Mouse (Mus musculus): ENCODE measurements at regions not wholly inside any gene's neighbourhood (a gene's known extent, or its start where the extent isn't known, plus 50 kb on each side); places are given as distances from the start of the nearest gene placed in this dataset.

DNA sequence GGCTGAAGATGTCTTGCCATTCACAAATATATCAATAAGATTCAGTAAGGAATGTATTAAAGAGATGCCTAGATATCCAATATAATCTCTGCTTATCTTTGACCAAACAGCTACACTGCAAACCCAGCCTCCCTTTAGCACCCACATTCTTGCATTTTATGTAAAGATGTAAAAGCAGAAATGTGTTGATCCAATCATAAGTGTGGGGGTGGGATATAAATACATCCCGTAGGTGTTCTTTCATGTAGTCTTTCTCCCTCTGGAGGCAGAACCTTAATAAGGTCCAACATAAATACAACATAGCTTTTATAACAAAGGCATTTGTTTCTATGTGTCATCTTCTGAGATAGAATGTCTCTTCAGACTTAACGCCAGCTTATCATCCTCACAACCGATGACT is 637.1 kb upstream of the Flrt2 start:
- no peak for DNase-seq (ENCODE audit: low spot score in 2 of 2)

GRCm38 (mm10) chr12:95056926-95057325 is 635.1 kb upstream of the Flrt2 start:
- no peak for DNase-seq (ENCODE audit: low spot score in 2 of 2)

- no peak for DNase-seq (ENCODE audit: low spot score in 2 of 2)
These were observed 632.6 kb upstream of the Flrt2 start for GRCm38 (mm10) chr12:95059396-95059795.

DNA sequence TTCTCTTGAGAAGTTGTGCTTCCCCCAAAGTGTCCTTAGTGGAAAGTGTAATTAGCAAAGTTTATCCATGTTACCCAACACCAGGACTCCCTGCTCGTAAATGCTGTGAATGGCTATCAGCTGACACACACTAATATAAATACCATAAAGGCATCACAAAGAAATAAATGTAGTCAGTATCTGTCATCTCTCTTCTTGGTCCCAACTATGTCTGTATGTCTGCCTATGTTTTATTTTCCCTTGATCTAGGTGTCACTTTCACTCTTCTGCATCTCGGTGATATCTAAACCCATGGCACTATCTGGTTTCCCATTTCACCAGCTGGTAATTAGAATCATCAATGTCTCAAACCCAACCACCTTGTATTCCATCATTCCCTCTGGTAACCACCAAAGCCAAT is 619.7 kb upstream of the Flrt2 start:
- no peak for DNase-seq (ENCODE audit: low spot score in 2 of 2)

DNA sequence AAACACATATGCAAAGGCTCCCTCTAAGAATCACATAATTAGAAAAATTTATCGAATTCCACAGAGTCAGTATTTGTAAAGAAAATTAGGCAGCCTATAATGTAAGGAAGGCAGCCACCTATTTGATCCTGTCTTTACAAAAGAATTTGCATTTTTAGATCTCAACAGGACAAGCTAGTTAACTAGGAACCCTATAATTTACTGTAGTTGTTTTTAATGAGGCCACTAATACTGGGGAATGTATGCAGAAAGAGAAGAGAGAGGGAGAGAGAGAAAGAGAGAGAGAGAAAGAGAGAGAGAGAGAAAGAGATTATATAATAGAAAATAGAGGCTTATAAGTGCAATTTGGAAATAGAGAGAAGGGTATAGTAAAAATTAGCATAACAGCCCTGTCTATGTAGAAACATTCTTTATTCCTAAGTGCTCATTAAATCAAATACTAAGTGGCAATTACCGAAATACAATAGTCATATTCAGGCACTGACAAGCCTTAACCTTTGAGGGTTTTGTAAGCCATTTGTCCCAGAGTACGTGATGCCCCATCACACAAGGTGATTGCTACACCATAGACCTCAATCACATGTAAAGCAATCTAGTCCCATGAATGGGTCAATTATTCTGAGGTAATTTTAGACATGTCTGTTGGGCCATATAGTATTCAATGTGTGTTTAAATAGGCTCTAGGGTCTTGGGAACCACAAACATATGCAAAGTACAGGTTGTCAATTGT is 572.6 kb upstream of the Flrt2 start:
- DNase-seq (ENCODE audit: low spot score in 2 of 2): no peak

GRCm38 (mm10) chr12:95132804-95133203 is 559.2 kb upstream of the Flrt2 start:
- DNase-seq (ENCODE audit: low spot score in 2 of 2): no peak

DNA sequence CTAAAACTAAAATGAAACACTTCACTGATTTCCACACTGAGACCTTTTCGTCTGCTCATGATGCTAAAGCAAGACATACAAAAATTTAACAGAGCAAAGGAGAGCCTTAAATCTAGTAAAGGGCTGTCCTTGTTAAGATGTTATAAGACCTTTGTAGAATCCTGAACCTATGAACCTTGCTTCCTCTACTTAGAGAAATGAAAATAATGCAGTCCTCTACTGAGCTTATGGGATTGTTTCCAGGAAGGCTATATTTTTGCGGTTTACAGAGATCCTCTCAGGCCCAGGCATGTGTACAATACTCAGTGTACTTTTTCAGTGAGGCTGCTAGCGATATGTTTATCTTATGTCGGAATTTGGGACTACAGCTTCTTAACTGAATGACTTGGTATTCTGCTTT is 558.5 kb upstream of the Flrt2 start:
- no peak for DNase-seq (ENCODE audit: low spot score in 2 of 2)

- no peak for DNase-seq (ENCODE audit: low spot score in 2 of 2)
These were observed 553.9 kb upstream of the Flrt2 start for GRCm38 (mm10) chr12:95138167-95138566.

DNA sequence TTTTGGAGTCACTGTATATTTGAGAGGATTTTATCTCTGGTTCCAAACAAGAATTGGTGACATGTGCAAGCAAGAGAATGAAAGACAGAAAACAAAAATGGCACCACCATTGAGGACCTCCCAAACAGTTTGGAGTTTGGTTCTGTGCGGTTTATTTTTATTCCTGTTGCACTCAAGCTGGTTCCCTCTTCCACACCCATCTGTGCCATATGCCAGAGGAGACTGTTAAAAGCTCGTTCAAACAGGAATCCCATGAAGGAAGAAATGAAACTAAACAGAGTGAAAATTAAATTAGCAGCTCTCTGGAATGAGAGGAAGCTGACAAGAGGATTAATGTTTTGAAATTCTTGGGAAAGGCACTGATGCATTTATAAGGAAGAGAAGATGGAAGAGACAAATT is 521.0 kb upstream of the Flrt2 start:
- DNase-seq (ENCODE audit: low spot score in 2 of 2): no peak

DNA sequence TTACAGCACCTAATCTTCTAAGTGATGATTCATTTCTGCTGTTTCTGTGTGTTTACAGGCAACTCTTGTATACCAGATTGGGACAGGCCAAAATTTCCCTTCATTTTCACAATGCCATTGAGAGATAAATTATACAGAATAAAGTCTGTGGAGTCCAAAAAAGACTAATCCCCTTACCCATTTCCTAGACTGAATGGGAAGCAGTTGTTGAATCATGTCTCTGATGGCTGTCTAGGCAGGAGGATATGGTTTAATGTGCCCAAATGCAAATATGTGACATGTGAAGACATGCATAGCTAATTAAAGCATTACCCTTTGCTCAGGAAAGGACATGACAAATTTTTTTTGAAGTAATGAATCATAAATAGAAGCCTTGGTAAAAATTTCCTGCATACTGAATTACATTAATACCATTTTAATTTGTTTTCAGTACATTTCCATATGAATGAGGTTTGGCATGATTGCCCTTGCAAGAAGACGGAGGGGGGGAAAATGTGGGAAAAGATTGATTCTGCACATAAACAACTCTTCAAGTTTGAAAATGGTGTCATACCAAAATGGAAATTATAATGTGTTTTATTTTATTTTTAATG is 518.1 kb upstream of the Flrt2 start:
- DNase-seq (ENCODE audit: low spot score in 2 of 2): no peak

GRCm38 (mm10) chr12:95202486-95202885 is 489.5 kb upstream of the Flrt2 start:
- DNase-seq (ENCODE audit: low spot score in 2 of 2): no peak

DNA sequence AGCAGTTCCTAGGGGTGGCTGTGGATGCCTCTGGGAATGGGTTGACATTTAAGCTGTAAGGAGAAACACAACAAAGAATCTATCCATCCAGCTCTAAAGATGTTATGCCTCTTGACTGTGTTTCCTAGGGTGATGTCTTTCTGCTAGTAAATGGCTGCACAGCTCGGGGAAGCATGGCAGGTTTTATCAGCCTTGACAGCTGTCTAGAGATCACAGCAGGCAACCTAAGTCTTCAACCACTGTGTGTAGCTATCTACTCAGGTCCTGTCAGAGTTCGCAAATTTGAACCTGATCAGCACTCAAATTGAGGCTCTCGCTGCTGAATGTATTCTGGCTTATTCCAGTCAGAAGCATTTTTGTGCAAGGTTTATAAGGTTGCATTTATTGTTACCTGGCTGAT is 486.9 kb upstream of the Flrt2 start:
- no peak for DNase-seq (ENCODE audit: low spot score in 2 of 2)

DNA sequence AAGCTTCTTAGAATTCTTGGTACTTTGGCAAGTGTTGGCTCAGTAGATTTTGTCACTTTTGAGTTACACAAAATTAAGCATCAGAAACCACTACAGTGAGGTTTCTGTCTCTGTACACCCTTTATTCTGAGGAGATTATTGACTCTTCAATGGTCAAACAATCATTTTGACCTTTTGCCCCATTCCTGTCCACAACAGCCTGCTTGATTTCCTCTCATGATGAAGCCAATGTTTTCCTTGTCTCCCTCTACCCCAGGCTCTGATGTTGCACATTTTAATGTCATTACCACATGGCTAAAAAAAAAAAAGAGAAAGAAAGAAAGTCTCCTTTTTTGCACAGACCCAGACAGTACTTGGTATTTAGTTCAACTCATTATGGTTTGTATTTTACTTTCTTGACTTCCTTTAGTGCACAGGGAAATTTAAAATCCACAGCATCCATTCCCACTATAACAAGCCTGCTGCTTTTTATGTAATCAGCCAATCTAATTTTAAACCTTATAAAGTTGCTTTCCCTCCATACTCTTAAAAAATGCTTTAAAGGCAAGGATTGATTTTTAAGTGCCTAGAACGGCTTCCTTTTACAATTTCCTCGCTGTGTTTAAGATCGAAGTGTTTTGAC is 452.8 kb upstream of the Flrt2 start:
- no peak for DNase-seq (ENCODE audit: low spot score in 2 of 2)

- DNase-seq (ENCODE audit: low spot score in 2 of 2): no peak
These were observed 424.8 kb upstream of the Flrt2 start for GRCm38 (mm10) chr12:95267187-95267586.

- no peak for DNase-seq (ENCODE audit: low spot score in 2 of 2)
These were observed 386.6 kb upstream of the Flrt2 start for GRCm38 (mm10) chr12:95305386-95305785.

GRCm38 (mm10) chr12:95315151-95315750 is 376.8 kb upstream of the Flrt2 start:
- no peak for DNase-seq (ENCODE audit: low spot score in 2 of 2)

DNA sequence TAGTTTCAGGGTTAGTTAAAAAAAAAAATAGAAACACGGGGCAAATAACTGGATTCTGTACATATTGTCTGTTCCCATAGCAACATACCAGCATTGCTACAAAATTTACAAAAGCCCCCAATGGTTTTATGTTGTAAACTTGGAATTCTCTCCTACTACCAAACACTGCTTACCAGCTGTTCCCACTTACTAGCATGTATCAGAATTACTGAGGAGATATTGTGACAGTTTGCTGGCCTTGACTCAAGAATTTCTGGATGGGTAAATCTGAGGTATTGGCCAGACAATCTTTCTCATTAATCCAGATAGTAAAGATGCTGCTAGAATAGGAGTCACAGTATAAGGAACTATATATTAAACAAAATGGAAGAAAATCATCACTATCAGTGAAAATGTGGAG is 375.2 kb upstream of the Flrt2 start:
- DNase-seq (ENCODE audit: low spot score in 2 of 2): no peak

DNA sequence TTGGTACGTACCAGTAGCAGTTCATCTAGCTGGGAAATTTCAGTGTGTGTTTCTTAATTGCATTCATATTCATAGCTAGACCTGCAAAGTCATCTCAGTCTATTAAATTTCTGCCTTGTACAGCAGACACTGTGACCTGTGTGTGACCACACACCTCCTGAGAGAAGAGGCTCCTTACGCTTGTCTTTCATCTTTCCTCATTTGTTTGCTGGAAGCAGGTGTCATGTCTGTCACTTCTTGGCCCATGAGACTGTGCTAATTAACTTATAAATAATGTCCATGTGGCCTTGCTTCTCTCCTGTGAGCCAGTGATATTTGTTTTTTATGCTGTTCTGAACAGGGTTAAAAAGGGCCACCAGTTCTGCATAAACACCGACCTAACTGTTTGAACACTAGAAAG is 370.3 kb upstream of the Flrt2 start:
- DNase-seq (ENCODE audit: low spot score in 2 of 2): no peak

DNA sequence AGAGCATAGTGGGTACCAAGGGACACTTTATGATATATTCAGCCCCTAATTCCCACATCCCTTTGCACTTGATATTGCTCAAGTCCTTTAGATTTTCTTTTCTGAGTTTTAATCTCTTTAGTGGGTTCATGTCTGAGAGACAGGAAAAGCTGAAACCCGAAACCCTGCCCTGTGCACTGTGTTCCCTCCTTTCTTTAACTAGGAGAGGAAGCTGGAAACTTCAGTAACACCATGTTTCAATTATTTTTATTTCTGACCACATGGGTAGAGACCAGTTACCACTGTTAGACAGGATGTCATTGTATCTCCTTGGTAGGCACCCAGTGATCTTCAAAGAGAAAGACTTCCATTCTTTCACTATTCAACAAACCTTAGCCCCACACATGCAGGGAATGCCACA is 362.4 kb upstream of the Flrt2 start:
- DNase-seq (ENCODE audit: low spot score in 2 of 2): no peak

DNA sequence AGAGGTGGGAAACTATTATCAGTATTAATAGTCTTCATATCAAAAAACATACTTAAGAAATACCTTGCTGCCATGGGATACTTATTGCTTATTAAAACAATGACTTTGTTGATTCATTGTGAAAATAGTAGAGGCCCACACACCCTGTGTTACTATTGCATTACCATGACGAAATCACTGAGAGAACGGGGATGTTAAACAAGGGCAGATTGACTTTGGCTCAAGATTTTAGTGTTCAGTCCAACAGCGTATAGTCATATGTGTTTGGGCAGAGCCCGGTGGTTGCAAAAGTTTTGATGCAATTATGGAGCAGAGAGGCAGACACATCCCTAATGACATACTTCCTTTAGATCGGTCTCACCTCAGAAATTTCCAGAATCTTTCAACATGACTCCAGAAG is 344.2 kb upstream of the Flrt2 start:
- DNase-seq (ENCODE audit: low spot score in 2 of 2): no peak

- no peak for DNase-seq (ENCODE audit: low spot score in 2 of 2)
These were observed 336.9 kb upstream of the Flrt2 start for GRCm38 (mm10) chr12:95355151-95355550.

DNA sequence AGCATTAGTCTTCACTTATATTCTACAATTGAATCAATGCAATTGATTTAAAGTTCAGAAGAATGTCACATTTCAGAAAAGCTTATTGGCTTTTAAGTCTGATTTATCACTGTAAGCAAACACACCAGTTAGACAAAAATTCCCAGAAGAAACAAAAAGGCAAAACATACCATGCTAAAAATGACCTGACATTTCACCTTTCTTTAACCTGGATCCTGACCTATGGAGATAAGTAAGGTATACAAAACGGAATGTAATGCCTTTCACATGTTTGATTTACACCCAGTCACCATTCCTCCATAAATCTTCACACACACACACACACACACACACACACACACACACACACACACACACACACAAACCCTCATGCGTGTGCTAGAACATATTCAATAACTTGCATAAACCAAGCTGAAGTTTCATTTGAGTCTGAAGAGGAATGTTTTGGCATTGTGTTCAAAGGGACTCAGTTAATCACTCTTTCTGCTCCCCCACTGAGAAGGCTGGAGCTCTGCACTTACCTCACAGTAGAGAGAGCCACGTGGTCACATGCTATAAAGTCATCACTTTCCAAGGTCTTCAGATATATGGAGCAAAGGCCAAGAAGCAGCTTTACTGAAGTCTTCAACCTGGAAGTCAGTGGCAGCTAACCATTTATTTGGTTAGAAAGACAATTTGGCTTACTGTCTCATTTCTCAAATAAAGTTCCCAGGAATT is 307.6 kb upstream of the Flrt2 start:
- no peak for DNase-seq (ENCODE audit: low spot score in 2 of 2)

All from urinary bladder, adult 18-20 months (tissue).